Comparison of ENCODE assay signal across 18 mouse cellular contexts in genomic region chr2:157342328-157342926, GRCm38 (mm10). TPM values are rescaled to one million over a fixed set of nuclear protein-coding genes. Genes with fewer than 3 reads are reported as not detected.
DNase-seq lines count a peak whose midpoint lies in the region; ATAC-seq lines count a peak whose summit lies in the region.
"Had no signal": no experiment of that assay in that cellular context is flagged by ENCODE, and none has a peak within 500 bp of the region (broad histone marks: within the 10 kb centered on the region; RNA-seq: fewer than 3 reads in every experiment).

No protein-coding gene starts in this region.

- H3K4me2 ChIP-seq in neural tube, embryonic 11.5 days (ENCODE audit: low read depth), result no peak overlapping the region
- no peak overlapping the region for H3K4me2 ChIP-seq in hindbrain, embryonic 11.5 days (replicated peaks; ENCODE audit: low read depth, low read length)
- H3K4me2 ChIP-seq in midbrain, embryonic 11.5 days, result no peak overlapping the region

- H3K27me3 ChIP-seq in neural tube, embryonic 11.5 days (ENCODE audit: control insufficient read depth, insufficient read depth, low read length), result no peaks in the 10 kb centered on the region
- H3K27me3 ChIP-seq in hindbrain, embryonic 11.5 days (ENCODE audit: control insufficient read depth, insufficient read depth, low read length), result no peaks in the 10 kb centered on the region
- H3K27me3 ChIP-seq in midbrain, embryonic 11.5 days (ENCODE audit: control insufficient read depth, insufficient read depth, low read length), result no peaks in the 10 kb centered on the region

- H3K4me1 ChIP-seq in neural tube, embryonic 11.5 days (ENCODE audit: control insufficient read depth, insufficient read depth, low read length), result peaks cover 10% of the 10 kb centered on the region; the same call in 1 of the 2 replicates
- peaks cover 14% of the 10 kb centered on the region for H3K4me1 ChIP-seq in hindbrain, embryonic 11.5 days (replicated peaks; ENCODE audit: control insufficient read depth, insufficient read depth, low read length)
- peaks cover 33% of the 10 kb centered on the region for H3K4me1 ChIP-seq in midbrain, embryonic 11.5 days (ENCODE audit: control insufficient read depth, insufficient read depth, low read length)

- WGBS in neural tube, embryonic 11.5 days, result 57% methylated on average over 5 of the region's 5 CpGs
- WGBS in hindbrain, embryonic 11.5 days, result 43% methylated on average over 5 of the region's 5 CpGs
- 29% methylated on average over 5 of the region's 5 CpGs for WGBS in midbrain, embryonic 11.5 days

- H3K27ac ChIP-seq in neural tube, embryonic 11.5 days (ENCODE audit: low read depth, low read length), result peak overlapping the region; percentile 58
- peak overlapping the region; percentile 73 for H3K27ac ChIP-seq in hindbrain, embryonic 11.5 days (ENCODE audit: low read depth, low read length)
- peak overlapping the region; percentile 71 for H3K27ac ChIP-seq in midbrain, embryonic 11.5 days (ENCODE audit: low read depth, low read length)

- ATAC-seq in neural tube, embryonic 11.5 days (ENCODE audit: insufficient read depth, low FRiP score, low TSS enrichment), result peak; percentile 13; the same call in 1 of the 2 replicates
- no peak for ATAC-seq in hindbrain, embryonic 11.5 days (ENCODE audit: low FRiP score)
- no peak for ATAC-seq in midbrain, embryonic 11.5 days (ENCODE audit: low FRiP score)

- no peak for DNase-seq in neural tube, embryonic 11.5 days (ENCODE audit: low spot score)
- no peak for DNase-seq in neural tube, embryonic 10.5 days (ENCODE audit: extremely low spot score, low spot score)
- no peak for DNase-seq in hindbrain, embryonic 11.5 days (ENCODE audit: low spot score)
- DNase-seq in midbrain, embryonic 11.5 days (ENCODE audit: low spot score, missing footprints), result peak; percentile 90
- peak; percentile 51 for DNase-seq in retina, postnatal 1 day
- DNase-seq in cerebellum, adult 11 months, result no peak
- DNase-seq in kidney, adult 8-10 months, result no peak
- no peak for DNase-seq in urinary bladder, adult 2 months (ENCODE audit: low spot score)
- DNase-seq: B cell, adult 2 months; cerebellum, postnatal 25 days; gastrocnemius, postnatal 10 days; kidney, adult 11 months; left cerebral cortex, postnatal 4 days; lung, adult 18-20 months had no signal

- no peaks in the 10 kb centered on the region for H3K36me3 ChIP-seq in neural tube, embryonic 11.5 days (ENCODE audit: control insufficient read depth, insufficient read depth, low read length)
- no peaks in the 10 kb centered on the region for H3K36me3 ChIP-seq in hindbrain, embryonic 11.5 days (ENCODE audit: control insufficient read depth, insufficient read depth, low read length)
- no peaks in the 10 kb centered on the region for H3K36me3 ChIP-seq in midbrain, embryonic 11.5 days (ENCODE audit: control insufficient read depth, insufficient read depth, low read length)
- H3K36me3 ChIP-seq: G1E had no signal

- H3K4me3 ChIP-seq in neural tube, embryonic 11.5 days (ENCODE audit: low read depth, low read length), result no peak overlapping the region
- H3K4me3 ChIP-seq in hindbrain, embryonic 11.5 days (ENCODE audit: low read depth, low read length), result no peak overlapping the region
- no peak overlapping the region for H3K4me3 ChIP-seq in midbrain, embryonic 11.5 days (ENCODE audit: low read depth, low read length)
- H3K4me3 ChIP-seq: erythroblast, embryonic 14.5 days; megakaryocyte, embryonic 14.5 days had no signal

- no peaks in the 10 kb centered on the region for H3K9me3 ChIP-seq in neural tube, embryonic 11.5 days (ENCODE audit: control insufficient read depth, low read length)
- H3K9me3 ChIP-seq in hindbrain, embryonic 11.5 days (ENCODE audit: control insufficient read depth, low read length), result no peaks in the 10 kb centered on the region
- no peaks in the 10 kb centered on the region for H3K9me3 ChIP-seq in midbrain, embryonic 11.5 days (ENCODE audit: control insufficient read depth, low read length)
- H3K9me3 ChIP-seq: G1E; megakaryocyte, embryonic 14.5 days had no signal

- no peak overlapping the region for H3K9ac ChIP-seq in neural tube, embryonic 11.5 days (ENCODE audit: low read length)
- H3K9ac ChIP-seq in hindbrain, embryonic 11.5 days (ENCODE audit: low read depth, low read length), result peak overlapping the region; percentile 46
- peak overlapping the region; percentile 64 for H3K9ac ChIP-seq in midbrain, embryonic 11.5 days (ENCODE audit: low read length)

RNA-seq across cellular contexts. Expression of gene Ghrh, which starts 4.9 kb away (rescaled TPM):
- polyA plus RNA-seq in neural tube, embryonic 11.5 days (2014; fragmentation: Nextera tagmentation; extraction: Ambion mirVana), result not detected in 2 replicates
- 1.0 TPM in 2 replicates for polyA plus RNA-seq in hindbrain, embryonic 11.5 days (2014; fragmentation: Nextera tagmentation; extraction: Ambion mirVana)
- 0.48 and 1.6 TPM in 2 replicates for polyA plus RNA-seq in midbrain, embryonic 11.5 days (2014; fragmentation: Nextera tagmentation; extraction: Ambion mirVana)
- polyA plus RNA-seq in urinary bladder, adult 2 months (2012; rRNA removed), result not detected in 2 replicates
- polyA plus RNA-seq: erythroblast, embryonic 14.5 days; G1E; heart, embryonic 16.5 days had no signal

RNA-seq across cellular contexts. Expression of gene Manbal, which starts 25.0 kb away (rescaled TPM):
- 34.9 and 36.8 TPM in 2 replicates for polyA plus RNA-seq in neural tube, embryonic 11.5 days (2014; fragmentation: Nextera tagmentation; extraction: Ambion mirVana)
- 36.2 and 37.2 TPM in 2 replicates for polyA plus RNA-seq in hindbrain, embryonic 11.5 days (2014; fragmentation: Nextera tagmentation; extraction: Ambion mirVana)
- polyA plus RNA-seq in midbrain, embryonic 11.5 days (2014; fragmentation: Nextera tagmentation; extraction: Ambion mirVana), result 34.7 and 35.9 TPM in 2 replicates
- 115 and 117 TPM in 2 replicates for polyA plus RNA-seq in urinary bladder, adult 2 months (2012; rRNA removed)

Comparison
In these comparisons a context has a peak if more than half of its experiments do, and no peak if none do; other contexts are left out.
1. DNase-seq: peak in midbrain, embryonic 11.5 days (single experiment) and retina, postnatal 1 day (single experiment); none in neural tube, embryonic 11.5 days (single experiment), neural tube, embryonic 10.5 days (single experiment), hindbrain, embryonic 11.5 days (single experiment), cerebellum, adult 11 months (single experiment), kidney, adult 8-10 months (0 of 2) and urinary bladder, adult 2 months (single experiment).
2. Peak in every context shown above with its lines, with median percentiles within 50 percentile points of each other: H3K27ac ChIP-seq.